Mouse (Mus musculus): ENCODE results near the gene Pxmp4.

GRCm38 (mm10) chr2:154604156-154604555 is 648 bp upstream of the Pxmp4 start:
- TF ChIP-seq CTCF (IDR thresholded peaks at IDR 0.05; ENCODE audit: borderline replicate concordance, insufficient read depth, low read length) (no peak), POLR2A (IDR thresholded peaks at IDR 0.05; ENCODE audit: low read depth, low read length) (no peak)

All from embryonic fibroblast, embryonic 13.5 days (primary cell).